Mouse (Mus musculus): Measurements from ENCODE around the gene Kansl2. TPM values are rescaled to one million over a fixed set of nuclear protein-coding genes. Genes with fewer than 3 reads are reported as not detected.

Gene Kansl2
- total and polyA plus RNA-seq, 3 experiments = 59.6 to 125 (median 103) TPM

DNA sequence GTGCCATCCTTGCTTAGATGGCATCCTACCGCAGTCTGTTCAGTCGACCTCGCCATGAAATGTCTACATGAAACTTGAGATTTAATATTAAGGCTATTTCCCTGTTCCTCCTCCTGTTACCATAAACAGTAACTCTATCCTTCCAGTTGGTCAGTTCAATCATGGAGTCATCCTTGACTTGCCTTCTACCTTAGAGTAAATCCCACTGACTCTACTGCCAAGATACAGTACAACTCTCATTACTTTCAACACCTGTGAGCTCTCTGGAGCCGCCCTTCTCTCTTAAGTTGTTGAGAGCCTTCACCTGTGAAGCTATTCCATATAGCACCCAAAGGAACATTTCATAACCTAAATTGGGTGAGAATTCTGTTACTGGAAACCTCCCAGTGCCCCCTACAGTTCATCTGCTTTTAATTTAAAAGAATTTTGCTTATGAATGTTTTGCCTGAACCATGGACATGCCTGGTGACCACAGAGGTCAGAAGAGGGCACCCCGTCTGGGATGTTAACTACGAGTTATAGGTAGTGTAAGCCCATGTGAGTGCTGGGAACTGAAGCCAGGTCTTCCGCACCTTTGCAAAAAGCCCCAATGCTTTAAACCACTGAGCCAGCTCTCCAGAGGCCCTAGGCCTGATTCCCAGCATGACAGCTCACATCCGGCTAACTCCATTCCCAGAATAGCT is 2.9 kb upstream of the Kansl2 start:
- dilution Hi-C loops (cut with MboI; ENCODE audit: extremely low pct_ligation_motif_present, extremely low pct_unique_long_range_greater_than_20kb, low sequenced_read_pairs) (no loop called here), in situ Hi-C loops (cut with MboI; ENCODE audit: low pct_ligation_motif_present, low pct_unique_long_range_greater_than_20kb, low sequenced_read_pairs) (no loop called here)
- H3K27me3 ChIP-seq (replicated peaks) = no peaks in the 10 kb centered on the region
- H3K4me3 ChIP-seq (replicated peaks in 1 of 3; ENCODE audit: low read depth in 2 of 3, low read length in 2 of 3, poor library complexity in 1 of 3) = no peak overlapping the region
- H3K9me3 ChIP-seq (replicated peaks; ENCODE audit: low read length) = no peaks in the 10 kb centered on the region
- H3K79me2 ChIP-seq (replicated peaks; ENCODE audit: control insufficient read depth, extremely low read depth, insufficient read depth, poor library complexity, severe bottlenecking) = peaks cover 14% of the 10 kb centered on the region
- DNase-seq (ENCODE audit: extremely low read depth) = no peak
- H3K4me2 ChIP-seq (ENCODE audit: insufficient read depth, low read depth, poor library complexity, severe bottlenecking) = no peak overlapping the region
- no peak overlapping the region for H3K27ac ChIP-seq (ENCODE audit: insufficient read depth, low read depth)
- TF ChIP-seq NRF1 (IDR thresholded peaks at IDR 0.05; ENCODE audit: low read depth, low read length) (no peak), POLR2A (IDR thresholded peaks at IDR 0.05; ENCODE audit: low read depth, low read length) (no peak), MEF2A (IDR thresholded peaks at IDR 0.05; ENCODE audit: borderline replicate concordance, low read depth, low read length) (no peak), TCF12 (IDR thresholded peaks at IDR 0.05; ENCODE audit: low read depth, low read length) (no peak), USF2 (conservative IDR thresholded peaks at IDR 0.05; ENCODE audit: low read depth, low read length) (no peak), CTCF (conservative IDR thresholded peaks at IDR 0.05 in 1 of 2, IDR thresholded peaks at IDR 0.05 in 1 of 2; ENCODE audit: low read depth in 2 of 2, low read length in 2 of 2) (no peak)
- H3K9ac ChIP-seq (ENCODE audit: insufficient read depth, low read depth) = no peak overlapping the region
- peaks cover 14 to 40% of the 10 kb centered on the region in 2 experiments for H3K36me3 ChIP-seq (replicated peaks in 1 of 2; ENCODE audit: control insufficient read depth in 1 of 2, insufficient read depth in 1 of 2, low read length in 1 of 2)
- no peaks in the 10 kb centered on the region for H3K4me1 ChIP-seq (ENCODE audit: control insufficient read depth in 1 of 2, insufficient read depth in 2 of 2)

DNA sequence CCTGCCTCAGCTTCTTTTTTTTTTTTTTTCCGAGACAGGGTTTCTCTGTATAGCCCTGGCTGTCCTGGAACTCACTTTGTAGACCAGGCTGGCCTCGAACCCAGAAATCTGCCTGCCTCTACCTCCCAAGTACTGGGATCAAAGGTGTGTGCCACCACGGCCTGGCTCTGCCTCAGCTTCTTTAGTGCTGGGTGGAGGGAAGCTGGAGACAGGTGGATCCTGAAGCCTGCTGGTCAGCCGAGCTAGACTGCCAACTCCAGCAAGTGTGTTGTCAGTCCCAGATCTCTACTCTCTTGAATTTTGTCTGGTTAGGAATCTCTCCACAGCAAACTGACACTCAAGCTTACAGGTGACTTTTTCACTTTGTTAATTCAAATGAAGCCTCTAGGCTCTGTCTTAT is 1.9 kb upstream of the Kansl2 start:
- Histone ChIP-seq H3K36me3 (replicated peaks in 1 of 2; ENCODE audit: control insufficient read depth in 1 of 2, insufficient read depth in 1 of 2, low read length in 1 of 2) (peaks cover 14 to 39% of the 10 kb centered on the region in 2 experiments), H3K79me2 (replicated peaks; ENCODE audit: control insufficient read depth, extremely low read depth, insufficient read depth, poor library complexity, severe bottlenecking) (peaks cover 24% of the 10 kb centered on the region)

More for the DNA sequence above, 1.9 kb upstream of the Kansl2 start:
- no peaks in the 10 kb centered on the region for H3K9me3 ChIP-seq (replicated peaks; ENCODE audit: low read length)
- H3K27ac ChIP-seq (ENCODE audit: insufficient read depth, low read depth) = no peak overlapping the region
- no peak for DNase-seq (ENCODE audit: extremely low read depth)
- no peak for TF ChIP-seq CHD2 (IDR thresholded peaks at IDR 0.05; ENCODE audit: low read length)
- TF ChIP-seq ZMIZ1 (IDR thresholded peaks at IDR 0.05; ENCODE audit: low read depth, low read length) = no peak
- TF ChIP-seq HCFC1 (IDR thresholded peaks at IDR 0.05; ENCODE audit: low read depth, low read length) = no peak
- TF ChIP-seq POLR2AphosphoS2 (IDR thresholded peaks at IDR 0.05; ENCODE audit: low read depth, low read length) = no peak
- no peak for TF ChIP-seq RCOR1 (conservative IDR thresholded peaks at IDR 0.05; ENCODE audit: low read depth, low read length)
- TF ChIP-seq TCF12 (IDR thresholded peaks at IDR 0.05; ENCODE audit: low read depth, low read length) = no peak
- TF ChIP-seq MEF2A (IDR thresholded peaks at IDR 0.05; ENCODE audit: borderline replicate concordance, low read depth, low read length) = no peak
- TF ChIP-seq PAX5 (IDR thresholded peaks at IDR 0.05; ENCODE audit: low read length) = no peak
- no peak for TF ChIP-seq SMC3 (IDR thresholded peaks at IDR 0.05; ENCODE audit: low read depth, low read length)
- no peak for TF ChIP-seq ZC3H11A (IDR thresholded peaks at IDR 0.05; ENCODE audit: low read depth, low read length)
- TF ChIP-seq ELF1 (IDR thresholded peaks at IDR 0.05; ENCODE audit: low read depth, low read length) = no peak
- no peak for TF ChIP-seq UBTF (IDR thresholded peaks at IDR 0.05; ENCODE audit: low read depth, low read length)
- no peak for TF ChIP-seq JUN (IDR thresholded peaks at IDR 0.05; ENCODE audit: insufficient read depth, low read depth, low read length)
- no peak for TF ChIP-seq MXI1 (IDR thresholded peaks at IDR 0.05; ENCODE audit: low read depth, low read length)
- no peak for TF ChIP-seq CTCF (conservative IDR thresholded peaks at IDR 0.05 in 1 of 2, IDR thresholded peaks at IDR 0.05 in 1 of 2; ENCODE audit: low read depth in 2 of 2, low read length in 2 of 2)
- TF ChIP-seq TBP (conservative IDR thresholded peaks at IDR 0.05; ENCODE audit: low read depth, low read length) = no peak
- TF ChIP-seq MYC (IDR thresholded peaks at IDR 0.05; ENCODE audit: low read depth, low read length) = no peak
- TF ChIP-seq MAZ (IDR thresholded peaks at IDR 0.05; ENCODE audit: low read depth, low read length) = no peak
- no peak for TF ChIP-seq NRF1 (IDR thresholded peaks at IDR 0.05; ENCODE audit: low read depth, low read length)
- no peak for TF ChIP-seq ZKSCAN1 (IDR thresholded peaks at IDR 0.05; ENCODE audit: borderline replicate concordance, low read depth, low read length)
- H3K4me2 ChIP-seq (ENCODE audit: insufficient read depth, low read depth, poor library complexity, severe bottlenecking) = no peak overlapping the region
- dilution Hi-C loops (cut with MboI; ENCODE audit: extremely low pct_ligation_motif_present, extremely low pct_unique_long_range_greater_than_20kb, low sequenced_read_pairs) (no loop called here), in situ Hi-C loops (cut with MboI; ENCODE audit: low pct_ligation_motif_present, low pct_unique_long_range_greater_than_20kb, low sequenced_read_pairs) (no loop called here)
- H3K4me3 ChIP-seq (replicated peaks in 1 of 3; ENCODE audit: low read depth in 2 of 3, low read length in 2 of 3, poor library complexity in 1 of 3) = no peak overlapping the region
- H3K4me1 ChIP-seq (ENCODE audit: control insufficient read depth in 1 of 2, insufficient read depth in 2 of 2) = peaks cover 0 to 10% of the 10 kb centered on the region in 2 experiments; a peak in 2 of 4 replicates
- no peak overlapping the region for H3K9ac ChIP-seq (ENCODE audit: insufficient read depth, low read depth)
- no peaks in the 10 kb centered on the region for H3K27me3 ChIP-seq (replicated peaks)
